Mouse (Mus musculus): ENCODE results near the gene Gm28510.
"Not testable (repeated sequence)": the region's sequence is repeated elsewhere in the genome, so short reads cannot be mapped to it uniquely, and the experiment has no call there.

The Gm28510 gene

DNA sequence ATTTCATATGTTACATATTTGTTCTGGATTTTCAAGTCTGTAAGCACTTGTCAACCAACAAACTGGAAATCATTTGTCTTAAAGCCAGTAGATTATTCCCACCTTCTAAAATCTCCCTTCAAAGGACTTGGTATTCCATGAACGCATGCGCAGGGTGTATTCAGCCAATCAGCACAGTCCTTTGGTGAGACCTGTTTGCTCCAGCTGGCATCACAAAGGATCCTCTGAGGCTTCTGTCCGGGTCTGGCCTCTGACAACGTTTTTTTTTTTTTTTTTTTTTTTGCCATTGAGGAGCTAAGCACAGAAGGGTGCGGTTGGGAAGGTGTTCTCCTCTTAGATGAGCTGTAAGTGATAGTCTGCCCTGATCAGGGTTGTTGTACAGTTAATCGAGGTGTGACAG, at the start of gene Gm28510:
TSS of gene Gm28510 (plus strand) at position 301 of the 400 bp plus-strand sequence.
- in situ Hi-C loops (cut with MboI, MseI) = not testable (repeated sequence)
